Mouse (Mus musculus) frontal cortex, postnatal 36 days (tissue): Measurements from ENCODE around the gene Limd1.
"Not testable (repeated sequence)": the region's sequence is repeated elsewhere in the genome, so short reads cannot be mapped to it uniquely, and the experiment has no call there.

Source experiments
- DNase-seq, 2 experiments: peaks; one replicate each; pipeline ENCODE4 v3.0.0; 2022; ENCODE audit warnings: low spot score in 2 of 2

Limd1 gene

GRCm38 (mm10) chr9:123478586-123479195 lies at the start of gene Limd1:
Gene Limd1 (plus strand): TSS chr9:123478706.
- DNase-seq: peak in 1 of 2 experiments; percentile 33

- no peak for DNase-seq
These were observed 48.6 kb upstream of the Limd1 start for GRCm38 (mm10) chr9:123429863-123430262.

- peak in 1 of 2 experiments; percentile 6 for DNase-seq
These were observed 47.5 kb upstream of the Limd1 start for GRCm38 (mm10) chr9:123430973-123431372.

GRCm38 (mm10) chr9:123438223-123438622 lies 40.3 kb upstream of the Limd1 start:
- DNase-seq: peak; percentile 55 to 64

GRCm38 (mm10) chr9:123440230-123441058 lies 38.1 kb upstream of the Limd1 start:
- DNase-seq: no peak

GRCm38 (mm10) chr9:123447101-123447500 lies 31.4 kb upstream of the Limd1 start:
- DNase-seq: not testable (repeated sequence)

GRCm38 (mm10) chr9:123448594-123448993 lies 29.9 kb upstream of the Limd1 start:
- peak in 1 of 2 experiments; percentile 7 for DNase-seq

GRCm38 (mm10) chr9:123450174-123450573 lies 28.3 kb upstream of the Limd1 start:
- peak; percentile 51 to 60 for DNase-seq

- DNase-seq: no peak
These were observed 26.7 kb upstream of the Limd1 start for GRCm38 (mm10) chr9:123451772-123452171.

GRCm38 (mm10) chr9:123456634-123457602 lies 21.6 kb upstream of the Limd1 start:
- DNase-seq: no peak

GRCm38 (mm10) chr9:123457603-123458002 lies 20.9 kb upstream of the Limd1 start:
- no peak for DNase-seq

- DNase-seq: peak; percentile 26 to 37
These were observed 11.3 kb upstream of the Limd1 start for GRCm38 (mm10) chr9:123467141-123467620.

GRCm38 (mm10) chr9:123468406-123469085 lies 10.0 kb upstream of the Limd1 start:
- no peak for DNase-seq

GRCm38 (mm10) chr9:123469087-123469486 lies 9.4 kb upstream of the Limd1 start:
- no peak for DNase-seq

GRCm38 (mm10) chr9:123473377-123473776 lies 5.1 kb upstream of the Limd1 start:
- DNase-seq: no peak

- no peak for DNase-seq
These were observed 2.9 kb upstream of the Limd1 start for GRCm38 (mm10) chr9:123475569-123475968.

- peak in 1 of 2 experiments; percentile 21 for DNase-seq
These were observed 398 bp upstream of the Limd1 start for GRCm38 (mm10) chr9:123478031-123478585.

- no peak for DNase-seq
These were observed 727 bp downstream of the Limd1 start for GRCm38 (mm10) chr9:123479196-123479669.

GRCm38 (mm10) chr9:123479876-123480252 lies 1.4 kb downstream of the Limd1 start:
- no peak for DNase-seq

- no peak for DNase-seq
These were observed 1.9 kb downstream of the Limd1 start for GRCm38 (mm10) chr9:123480253-123480921.
